Mouse (Mus musculus) retina, embryonic 14.5 days (tissue): Measurements from ENCODE around the gene Zfp53.
A peak's percentile ranks its signal among the peaks of the same experiment; 100 is the strongest.

ENCODE experiments used
- DNase-seq: peaks from one replicate; pipeline ENCODE4 v3.0.0-alpha.2; 2015; ENCODE audit warnings: low spot score

The Zfp53 gene

DNA sequence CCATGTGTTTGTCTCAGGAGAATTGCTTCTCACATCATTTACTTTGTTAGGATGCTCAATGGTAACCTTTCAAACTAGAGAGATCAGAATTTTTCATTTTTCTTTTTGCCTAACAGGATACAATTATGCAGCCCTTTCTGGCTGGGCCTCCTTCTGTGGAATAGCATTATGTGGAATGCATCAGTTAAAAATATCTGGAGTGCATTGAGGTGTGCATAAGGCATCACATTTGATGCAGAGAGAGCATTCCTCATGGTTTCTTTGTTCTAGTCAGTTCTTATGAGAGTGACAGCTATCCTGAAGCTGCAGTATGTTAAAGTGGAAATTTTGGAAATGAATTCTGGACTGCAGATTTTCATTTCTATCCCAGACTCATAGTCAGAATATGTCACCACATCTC lies 37.5 kb downstream of the Zfp53 start:
- DNase-seq: no peak

DNA sequence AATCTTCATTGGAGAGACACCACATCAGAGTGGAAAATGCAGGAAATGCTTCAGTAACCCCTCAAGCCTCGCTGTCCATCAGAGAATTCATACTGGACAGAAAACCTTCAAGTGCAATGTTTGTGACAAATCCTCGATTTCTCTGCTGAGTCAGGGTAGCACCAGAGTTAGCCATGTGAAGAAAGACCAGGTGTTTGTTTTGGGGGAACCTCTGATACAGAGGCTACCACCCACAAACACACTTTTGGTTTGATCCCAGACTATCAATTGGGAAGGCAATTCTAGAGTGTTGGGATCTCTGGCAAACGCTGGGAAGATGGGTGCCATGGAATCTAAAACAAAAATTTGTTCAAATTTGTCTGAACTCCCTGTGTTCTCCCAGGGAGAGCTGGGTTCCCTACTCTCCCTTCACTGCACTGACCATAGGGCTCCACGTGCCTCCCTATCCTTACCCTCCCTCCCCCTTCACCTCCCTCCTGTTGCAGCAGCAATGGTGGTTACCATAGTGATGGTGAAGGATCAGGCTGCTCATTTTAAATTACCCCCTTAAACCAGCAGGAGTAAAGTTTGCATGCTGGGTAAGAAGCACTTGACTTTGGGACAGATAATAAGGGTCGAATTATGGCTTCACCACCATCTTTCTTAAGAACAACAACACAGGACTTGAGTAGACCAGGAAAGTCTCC lies 42.0 kb downstream of the Zfp53 start:
- DNase-seq: no peak

DNA sequence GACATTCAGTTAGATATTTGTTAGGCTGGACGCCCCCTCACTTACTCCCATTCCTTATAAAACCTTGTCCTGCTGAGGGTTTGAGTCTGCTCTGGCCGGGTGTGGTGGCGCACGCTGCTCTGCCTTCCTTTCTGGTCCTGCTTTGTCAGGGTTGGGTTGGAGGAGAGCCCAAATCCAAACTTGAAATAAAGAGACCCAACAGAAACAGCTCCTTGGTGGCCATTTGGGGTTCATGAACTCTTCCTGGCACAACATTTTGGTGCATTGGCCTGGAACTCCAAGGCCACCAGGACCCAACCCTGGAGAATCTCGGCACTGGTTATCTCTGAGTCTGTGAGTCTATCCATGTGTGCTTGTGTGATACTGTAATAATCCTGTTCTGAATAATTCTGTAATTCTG lies 42.8 kb downstream of the Zfp53 start:
- no peak for DNase-seq

DNA sequence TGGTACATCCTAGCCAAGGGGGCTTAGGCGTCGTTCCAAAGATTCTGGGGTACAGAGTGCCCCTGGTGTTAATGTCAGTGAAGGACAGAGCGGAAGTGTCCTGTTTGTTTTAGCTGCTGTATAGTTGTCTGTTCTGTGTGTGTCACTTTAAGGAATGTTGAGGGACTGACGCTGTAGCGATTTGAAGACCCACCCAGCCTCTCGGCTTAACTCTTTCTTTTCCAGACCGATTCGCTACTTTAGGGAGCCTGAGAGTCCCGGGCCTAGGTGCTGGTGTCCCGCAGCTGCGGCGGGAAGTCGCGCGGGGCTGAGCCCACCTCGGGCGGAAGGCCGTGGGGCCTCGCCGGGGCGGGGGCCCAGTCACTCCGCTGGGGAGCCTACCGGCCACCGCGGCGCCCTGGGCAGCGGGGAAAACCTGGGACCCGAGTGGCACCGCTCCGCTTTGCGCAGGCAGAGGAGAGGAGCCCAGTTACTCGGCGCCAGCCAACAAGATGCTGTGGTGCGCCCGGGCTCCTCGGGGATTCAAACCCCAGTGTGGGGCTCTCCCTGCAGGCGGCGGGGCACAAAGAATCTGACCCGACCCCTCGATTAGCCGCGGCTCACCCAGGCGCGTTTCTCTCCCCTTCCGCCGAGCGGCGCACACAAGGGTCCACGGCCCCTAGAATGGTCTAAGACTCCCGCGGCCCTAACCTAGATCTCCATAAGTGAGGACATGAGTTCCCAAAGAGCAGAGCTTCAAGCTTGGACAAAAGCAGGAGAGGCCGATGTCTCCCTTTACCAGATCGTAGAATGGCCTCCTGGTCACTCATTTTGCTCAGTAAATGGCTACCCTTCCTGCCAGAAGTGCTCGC lies 43.5 kb downstream of the Zfp53 start:
- DNase-seq: peak; percentile 80

DNA sequence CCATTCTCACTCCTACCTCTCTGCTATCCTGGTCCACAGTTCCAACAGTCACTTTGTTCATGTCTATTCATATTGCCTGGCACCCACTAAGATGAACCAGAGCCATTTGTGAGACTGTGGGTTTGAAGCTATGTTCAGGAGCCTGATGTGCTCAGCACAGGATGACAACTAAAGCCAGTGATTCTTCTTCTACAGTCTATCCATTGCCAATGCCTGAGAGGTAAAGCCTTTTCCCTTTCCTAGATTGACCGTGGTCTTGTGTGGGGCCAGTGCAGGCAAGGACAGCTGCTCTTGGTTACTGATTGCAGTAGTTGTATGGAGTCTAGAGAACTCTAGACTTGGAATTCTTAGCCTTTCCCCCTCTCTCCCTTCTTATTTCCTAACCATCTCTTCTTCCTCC lies 45.2 kb downstream of the Zfp53 start:
- DNase-seq: no peak

DNA sequence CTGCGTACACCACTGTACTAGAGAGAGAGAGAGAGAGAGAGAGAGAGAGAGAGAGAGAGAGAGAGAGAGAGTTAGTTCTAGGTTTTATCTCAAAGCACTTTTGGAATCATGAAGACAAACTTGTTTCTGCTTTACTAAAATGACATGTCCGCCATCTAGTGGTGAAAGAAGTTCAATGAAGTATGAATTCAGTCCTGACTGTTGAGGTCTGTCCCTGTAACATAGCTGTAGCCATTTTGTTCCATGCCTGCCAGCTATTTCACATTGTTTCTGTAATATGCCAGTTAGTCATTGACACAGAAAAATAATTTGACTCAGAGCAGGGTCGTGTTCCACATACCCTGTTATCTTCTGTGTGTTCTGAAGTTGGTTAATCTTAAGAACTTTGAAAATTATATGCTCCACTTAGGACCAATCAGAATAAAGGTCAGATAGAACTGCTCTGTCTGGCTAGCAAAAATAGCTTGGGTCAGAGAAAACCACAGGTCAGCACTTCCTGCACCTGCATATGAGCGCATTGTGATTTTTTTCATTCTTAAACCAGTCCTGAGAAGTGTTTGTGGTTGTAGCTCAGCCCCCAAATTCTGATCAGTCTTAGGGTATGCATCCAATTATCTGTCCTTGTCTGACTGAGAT lies 45.8 kb downstream of the Zfp53 start:
- DNase-seq: peak; percentile 91

DNA sequence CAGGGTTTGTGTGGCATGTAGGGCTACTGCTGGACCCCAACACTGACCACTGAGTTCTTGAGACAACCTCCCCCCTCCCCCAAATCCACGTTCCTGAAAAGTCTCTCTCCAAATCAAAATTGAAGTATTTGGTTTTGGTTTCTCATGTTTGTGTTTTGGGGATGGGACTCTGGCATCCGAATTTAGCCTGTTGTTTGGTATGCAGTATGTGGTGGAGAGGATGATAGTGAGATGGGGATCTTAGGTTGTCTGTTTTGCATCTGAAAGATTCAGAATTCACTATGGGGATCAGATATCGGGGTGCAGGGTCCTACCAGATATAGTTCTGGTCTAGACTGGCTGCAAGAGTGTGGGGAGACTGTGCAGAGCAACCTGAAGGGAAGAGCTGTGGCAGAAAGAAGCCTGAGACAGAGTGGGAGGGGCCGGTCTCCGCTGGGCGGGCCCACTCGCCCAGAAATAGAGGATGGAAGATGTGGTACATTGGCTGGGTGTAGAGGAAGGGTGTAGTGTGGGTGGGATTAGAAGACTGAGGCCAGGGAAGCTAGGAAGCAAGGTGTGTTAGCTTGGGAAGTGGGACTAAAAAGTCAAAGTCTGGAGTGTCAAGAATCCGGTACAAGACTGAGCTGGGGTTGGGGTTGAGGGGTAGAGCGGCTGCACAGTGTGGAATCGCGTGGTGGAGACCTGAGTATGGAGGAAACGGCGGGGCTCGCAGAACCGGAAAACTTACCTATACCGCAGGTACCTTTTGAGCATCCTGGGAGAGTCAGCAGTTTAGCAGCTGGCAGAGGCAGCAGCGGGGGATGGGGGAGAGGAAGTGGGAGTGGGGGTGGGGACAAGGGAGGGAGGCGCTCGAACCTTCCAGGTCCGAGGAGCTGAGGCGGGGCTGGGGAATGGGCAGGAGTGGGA lies 46.6 kb downstream of the Zfp53 start, which contains the start of gene Zfp52:
Gene Zfp52 (plus strand): TSS at position 444 of the 906 bp plus-strand sequence.
- peak; percentile 60 for DNase-seq

DNA sequence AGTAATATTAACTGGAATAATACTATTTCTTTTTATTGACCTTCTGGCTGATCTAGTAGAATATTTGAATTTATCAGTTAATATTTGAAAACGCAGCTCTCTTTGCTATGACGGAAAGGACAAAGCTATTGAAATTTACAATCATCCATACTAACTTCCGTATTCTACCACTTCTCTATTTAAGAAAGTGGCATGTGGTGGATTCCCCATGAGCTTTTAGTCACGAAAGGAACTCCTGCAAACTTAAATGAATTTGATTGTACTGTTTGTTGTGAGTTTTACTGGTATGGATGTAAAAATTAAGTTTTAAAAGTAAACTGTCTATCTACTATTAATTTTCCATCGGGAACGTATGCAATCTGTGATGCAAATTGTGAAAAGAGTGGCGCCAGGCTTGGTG lies 47.3 kb downstream of the Zfp53 start:
- DNase-seq: no peak

DNA sequence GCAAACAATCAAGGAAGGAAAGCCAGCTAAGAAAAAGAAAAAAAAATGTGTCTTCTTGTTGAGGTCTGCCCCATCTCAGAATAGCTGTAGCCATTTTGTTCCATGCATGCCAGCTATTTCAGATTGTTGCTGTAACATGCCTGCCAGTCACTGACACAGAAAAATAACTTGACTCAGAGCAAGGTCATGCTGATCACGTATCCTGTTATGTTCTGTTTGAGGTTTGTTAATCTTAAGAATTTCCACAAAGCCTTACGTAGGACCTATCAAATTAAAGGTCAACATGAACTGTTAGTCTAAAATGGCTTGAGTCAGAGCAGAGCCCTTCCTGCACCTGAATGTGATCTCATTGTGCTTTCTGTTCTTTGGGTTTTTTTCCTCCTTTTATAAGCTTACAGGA lies 47.9 kb downstream of the Zfp53 start:
- DNase-seq: no peak

DNA sequence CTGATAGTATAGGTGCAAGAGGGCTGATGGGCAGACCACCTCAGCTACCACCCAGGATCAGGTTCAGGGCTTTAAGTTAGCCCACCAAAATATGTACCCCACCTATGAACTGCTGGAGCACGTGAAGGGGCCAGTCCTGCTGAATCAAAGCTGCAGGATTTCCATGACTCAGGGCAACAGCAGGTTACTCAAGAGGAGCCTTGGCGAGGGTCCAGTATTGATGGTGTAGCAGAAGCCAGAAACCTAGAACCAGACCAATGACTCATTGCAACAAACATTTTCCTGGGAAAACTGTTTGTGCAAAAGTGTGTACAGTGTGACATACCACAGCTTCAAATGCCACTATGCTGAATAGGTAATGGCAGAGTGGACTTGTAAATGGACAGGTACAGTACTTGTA lies 69.0 kb downstream of the Zfp53 start:
- no peak for DNase-seq
